Mouse (Mus musculus) forebrain, embryonic 12.5 days (tissue): ENCODE results near the gene Scamp5. TPM values are rescaled to one million over a fixed set of nuclear protein-coding genes. Genes with fewer than 3 reads are reported as not detected.
A peak's percentile ranks its signal among the peaks of the same experiment; 100 is the strongest.

Source experiments
- ATAC-seq: fragments of 200-750 bp; cut with Nextera tagmentation; 2 replicates; pipeline ENCODE4 v1.8.0; 2017; ENCODE audit warnings: moderate TSS enrichment; ENCODE audit not compliant: low FRiP score
- H3K27ac ChIP-seq: fragments of 300-500 bp; sonication (generic); 2 replicates; pipeline ENCODE4 v1.5.1; 2016; ENCODE audit warnings: mild to moderate bottlenecking
- H3K27me3 ChIP-seq: fragments of 300-500 bp; sonication (generic); 2 replicates; pipeline ENCODE4 v1.6.1; 2016; ENCODE audit warnings: mild to moderate bottlenecking
- H3K36me3 ChIP-seq: fragments of 300-500 bp; sonication (generic); replicated peaks from 2 replicates; pipeline ENCODE4 v1.6.1; 2016; ENCODE audit warnings: mild to moderate bottlenecking
- H3K4me1 ChIP-seq: fragments of 300-500 bp; sonication (generic); 2 replicates; pipeline ENCODE4 v1.6.1; 2016
- H3K4me2 ChIP-seq: fragments of 300-500 bp; sonication (generic); 2 replicates; pipeline ENCODE4 v1.6.1; 2016; ENCODE audit warnings: mild to moderate bottlenecking, moderate library complexity
- H3K4me3 ChIP-seq: fragments of 300-500 bp; sonication (generic); replicated peaks from 2 replicates; pipeline ENCODE4 v1.5.1; 2016; ENCODE audit warnings: mild to moderate bottlenecking
- H3K9ac ChIP-seq: fragments of 300-500 bp; sonication (generic); 2 replicates; pipeline ENCODE4 v1.6.1; 2016; ENCODE audit warnings: mild to moderate bottlenecking
- H3K9me3 ChIP-seq: fragments of 300-500 bp; sonication (generic); 2 replicates; pipeline ENCODE4 v1.6.1; 2016
- WGBS: fragments of 180-500 bp; shearing (Covaris S2); methylation state at CpG from one replicate; pipeline ENCODE4 v1.1.7; 2016; 5-methylcytosine and 5-hydroxymethylcytosine counted together
- polyA plus RNA-seq: library from polyadenylated mRNA; unstranded; fragments of >200 nt; fragmentation: Nextera tagmentation; extraction: Ambion mirVana; gene quantifications from 2 replicates; pipeline ENCODE4 v1.2.1, GENCODE M21; 2016

Scamp5 gene
- polyA plus RNA-seq, 1 experiment from 2014 or later = 41.5 TPM

DNA sequence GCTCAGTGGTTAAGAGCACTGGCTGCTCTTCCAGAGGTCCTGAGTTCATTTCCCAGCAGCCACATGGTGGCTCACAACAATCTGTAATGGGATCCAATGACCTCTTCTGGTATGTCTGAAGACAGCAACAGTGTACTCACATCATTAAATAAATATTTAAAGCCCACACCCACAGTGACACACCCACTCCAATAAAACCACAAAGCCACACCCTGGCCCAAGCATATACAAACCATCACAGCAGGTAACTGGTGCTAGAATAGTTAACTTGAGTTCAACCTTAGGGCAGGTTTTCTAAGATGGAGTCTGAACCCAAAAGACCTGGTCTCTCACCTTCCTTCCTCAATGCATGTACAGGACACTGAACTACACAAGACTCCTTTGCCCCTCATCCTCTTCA lies 27.1 kb upstream of the Scamp5 start:
- H3K9ac ChIP-seq = no peak overlapping the region
- no peak overlapping the region for H3K4me3 ChIP-seq
- no peaks in the 10 kb centered on the region for H3K9me3 ChIP-seq
- H3K4me1 ChIP-seq = no peaks in the 10 kb centered on the region; the same call in none of the 2 replicates
- peaks cover 22% of the 10 kb centered on the region for H3K27me3 ChIP-seq
- no peak overlapping the region for H3K4me2 ChIP-seq
- H3K27ac ChIP-seq = no peak overlapping the region
- H3K36me3 ChIP-seq = no peaks in the 10 kb centered on the region
- ATAC-seq = no peak

DNA sequence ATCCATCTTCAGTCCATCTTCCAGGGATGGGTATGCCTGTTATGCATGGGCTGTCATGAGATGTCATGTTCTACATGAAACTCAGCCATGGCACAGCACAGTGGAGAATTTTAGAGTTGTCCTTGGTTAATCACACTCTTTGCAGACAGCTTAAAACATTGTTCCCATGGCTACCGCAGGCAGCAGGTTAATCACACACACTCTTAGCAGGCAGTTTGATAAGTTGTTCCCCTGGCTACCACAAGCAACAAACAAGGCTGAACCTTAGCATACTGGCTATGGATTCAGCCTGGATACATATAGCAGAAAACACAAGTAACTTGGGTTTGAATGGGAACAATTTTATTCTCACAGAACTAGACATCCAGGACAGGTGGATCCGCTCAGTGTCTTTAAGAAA lies 25.7 kb upstream of the Scamp5 start:
- Histone ChIP-seq H3K4me2 (no peak overlapping the region), H3K9me3 (no peaks in the 10 kb centered on the region), H3K9ac (no peak overlapping the region), H3K27ac (no peak overlapping the region), H3K4me1 (no peaks in the 10 kb centered on the region; the same call in 1 of the 2 replicates), H3K4me3 (no peak overlapping the region), H3K36me3 (no peaks in the 10 kb centered on the region), H3K27me3 (peaks cover 11% of the 10 kb centered on the region)
- ATAC-seq = no peak
- 94% methylated on average over 2 of the region's 2 CpGs for WGBS

GRCm38 (mm10) chr9:57487807-57488206 lies 19.9 kb upstream of the Scamp5 start:
- no peak overlapping the region for H3K4me2 ChIP-seq
- ATAC-seq = no peak
- WGBS = 76% methylated on average over 7 of the region's 7 CpGs

GRCm38 (mm10) chr9:57485774-57486173 lies 17.9 kb upstream of the Scamp5 start:
- WGBS = 14% methylated on average over 7 of the region's 7 CpGs
- no peaks in the 10 kb centered on the region for H3K36me3 ChIP-seq
- no peak for ATAC-seq
- H3K27me3 ChIP-seq = peaks cover 12% of the 10 kb centered on the region
- no peak overlapping the region for H3K9ac ChIP-seq
- H3K27ac ChIP-seq = no peak overlapping the region
- no peak overlapping the region for H3K4me2 ChIP-seq
- no peak overlapping the region for H3K4me3 ChIP-seq
- no peaks in the 10 kb centered on the region for H3K9me3 ChIP-seq
- peaks cover 3% of the 10 kb centered on the region; the same call in 1 of the 2 replicates for H3K4me1 ChIP-seq

More at GRCm38 (mm10) chr9:57487807-57488206, 19.9 kb upstream of the Scamp5 start:
- peaks cover 12% of the 10 kb centered on the region for H3K27me3 ChIP-seq
- peaks cover 3% of the 10 kb centered on the region; the same call in 1 of the 2 replicates for H3K4me1 ChIP-seq
- no peak overlapping the region for H3K9ac ChIP-seq
- no peaks in the 10 kb centered on the region for H3K36me3 ChIP-seq
- H3K4me3 ChIP-seq = no peak overlapping the region
- no peak overlapping the region for H3K27ac ChIP-seq
- no peaks in the 10 kb centered on the region for H3K9me3 ChIP-seq

DNA sequence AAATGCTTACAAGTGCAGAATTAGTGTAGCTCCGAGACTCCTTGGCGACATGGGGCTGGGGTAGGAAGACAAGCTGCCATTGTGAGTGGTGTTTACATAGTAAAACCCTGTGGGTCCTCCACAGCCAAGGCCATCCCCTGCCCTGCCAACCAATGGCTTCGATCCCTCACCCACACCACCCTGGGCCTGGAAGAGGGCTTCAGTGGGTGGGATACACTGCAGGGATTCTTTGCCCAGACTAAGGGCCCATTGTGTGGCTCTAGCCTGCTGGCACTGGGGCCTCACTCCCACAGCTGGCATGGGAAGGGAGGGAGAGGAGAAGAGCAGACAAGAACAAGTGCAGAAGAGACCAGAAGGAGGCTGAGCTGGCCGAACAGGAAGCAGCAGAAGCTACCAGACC lies 1.1 kb upstream of the Scamp5 start:
- WGBS = 72% methylated on average over 4 of the region's 4 CpGs
- ATAC-seq = no peak
- no peaks in the 10 kb centered on the region for H3K27me3 ChIP-seq
- no peak overlapping the region for H3K9ac ChIP-seq
- H3K36me3 ChIP-seq = no peaks in the 10 kb centered on the region
- no peak overlapping the region for H3K4me3 ChIP-seq
- 0 out of 2 replicates have a peak overlapping the region, but pooled peaks have one; percentile 13 for H3K4me2 ChIP-seq
- peaks cover 28% of the 10 kb centered on the region for H3K4me1 ChIP-seq
- no peak overlapping the region for H3K27ac ChIP-seq
- H3K9me3 ChIP-seq = no peaks in the 10 kb centered on the region

- peak overlapping the region; percentile 84 for H3K4me2 ChIP-seq
- H3K9ac ChIP-seq = peak overlapping the region; percentile 65
- peaks cover 28% of the 10 kb centered on the region for H3K4me1 ChIP-seq
- under 1% methylated on average over 18 of the region's 18 CpGs for WGBS
- peak overlapping the region; percentile 84 for H3K27ac ChIP-seq
- H3K4me3 ChIP-seq = peak overlapping the region; percentile 72
- H3K36me3 ChIP-seq = no peaks in the 10 kb centered on the region
- peak; percentile 72 for ATAC-seq
- no peaks in the 10 kb centered on the region for H3K9me3 ChIP-seq
- H3K27me3 ChIP-seq = no peaks in the 10 kb centered on the region
Observed at GRCm38 (mm10) chr9:57467271-57467771, 539 bp downstream of the Scamp5 start.

- H3K36me3 ChIP-seq = no peaks in the 10 kb centered on the region
- WGBS = 72% methylated on average over 3 of the region's 3 CpGs
- no peak overlapping the region for H3K4me3 ChIP-seq
- H3K9ac ChIP-seq = no peak overlapping the region
- no peak for ATAC-seq
- no peak overlapping the region for H3K27ac ChIP-seq
- H3K9me3 ChIP-seq = no peaks in the 10 kb centered on the region
- H3K27me3 ChIP-seq = no peaks in the 10 kb centered on the region
- H3K4me2 ChIP-seq = peak overlapping the region; percentile 84; the same call in 1 of the 2 replicates
- peaks cover 28% of the 10 kb centered on the region for H3K4me1 ChIP-seq
Observed at GRCm38 (mm10) chr9:57466101-57466500, 1.8 kb downstream of the Scamp5 start.

DNA sequence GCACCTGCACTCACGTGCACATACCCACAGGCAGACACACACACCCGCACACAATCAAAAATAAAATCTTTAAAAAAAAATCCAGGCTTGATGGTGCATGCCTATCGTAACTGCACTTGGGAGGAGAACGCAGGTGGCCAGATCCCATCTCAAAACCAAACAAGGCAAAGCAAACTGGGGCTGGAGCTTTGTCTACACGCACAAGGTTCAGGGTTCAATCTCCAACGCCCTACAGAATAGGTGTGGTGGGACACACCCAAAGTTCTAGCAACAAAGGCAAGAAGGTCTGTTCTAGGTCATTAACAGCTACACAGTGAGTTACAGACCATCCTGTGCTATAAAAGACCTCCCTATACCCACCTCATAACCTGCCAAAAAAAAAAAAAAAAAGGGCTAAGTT lies 5.0 kb downstream of the Scamp5 start:
- Histone ChIP-seq H3K9me3 (no peaks in the 10 kb centered on the region), H3K4me1 (peaks cover 24% of the 10 kb centered on the region), H3K36me3 (no peaks in the 10 kb centered on the region), H3K27me3 (no peaks in the 10 kb centered on the region), H3K4me3 (no peak overlapping the region), H3K4me2 (no peak overlapping the region), H3K9ac (no peak overlapping the region), H3K27ac (no peak overlapping the region)
- 88% methylated on average over 6 of the region's 6 CpGs for WGBS
- ATAC-seq = no peak

DNA sequence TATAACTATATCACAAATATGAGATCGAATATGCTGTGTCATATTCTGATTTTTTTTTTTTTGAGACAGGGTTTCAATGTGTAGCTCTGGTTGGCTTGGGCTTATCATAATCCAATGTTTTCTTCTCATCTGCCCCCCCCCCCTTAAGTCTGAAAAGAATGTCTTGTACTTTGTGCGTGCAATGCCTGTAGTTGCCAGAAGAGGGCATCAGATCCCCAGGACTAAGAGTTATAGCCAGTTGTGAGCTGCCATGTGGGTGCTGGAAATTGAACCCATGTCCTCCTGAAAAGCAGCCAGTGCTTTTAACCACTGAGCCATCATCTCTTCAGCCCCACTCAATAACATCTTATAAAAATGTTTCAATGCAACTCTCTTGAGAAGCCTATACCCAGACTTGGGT lies 8.2 kb downstream of the Scamp5 start:
- H3K4me2 ChIP-seq = no peak overlapping the region
- no peak for ATAC-seq
- H3K36me3 ChIP-seq = no peaks in the 10 kb centered on the region
- H3K27ac ChIP-seq = no peak overlapping the region
- H3K4me3 ChIP-seq = no peak overlapping the region
- WGBS = 92% methylated on average over 2 of the region's 2 CpGs
- no peaks in the 10 kb centered on the region for H3K27me3 ChIP-seq
- H3K9ac ChIP-seq = no peak overlapping the region
- H3K4me1 ChIP-seq = no peaks in the 10 kb centered on the region
- H3K9me3 ChIP-seq = no peaks in the 10 kb centered on the region

DNA sequence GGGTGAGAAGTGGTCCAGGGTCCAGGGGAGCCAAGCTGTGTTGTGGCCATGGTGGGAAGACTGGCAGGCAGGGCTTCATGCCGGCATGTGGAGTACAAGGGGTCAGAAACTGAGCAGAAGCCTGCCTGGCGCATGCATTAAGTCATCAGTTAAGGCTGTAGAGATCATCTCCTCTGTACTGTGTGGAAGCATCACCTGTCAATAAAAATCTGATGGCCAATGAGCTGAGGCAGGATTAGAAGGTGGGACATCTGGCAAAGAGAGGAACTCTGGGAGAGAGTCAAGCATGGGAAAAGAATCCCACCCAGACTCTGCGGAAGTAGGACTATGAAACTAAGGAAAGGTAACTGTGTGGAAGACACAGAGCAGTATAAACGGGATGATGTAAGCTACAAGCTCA lies 14.3 kb downstream of the Scamp5 start:
- Histone ChIP-seq H3K36me3 (peaks cover 21% of the 10 kb centered on the region), H3K4me2 (no peak overlapping the region), H3K4me1 (no peaks in the 10 kb centered on the region), H3K4me3 (no peak overlapping the region), H3K9me3 (no peaks in the 10 kb centered on the region), H3K9ac (no peak overlapping the region), H3K27me3 (no peaks in the 10 kb centered on the region), H3K27ac (no peak overlapping the region)
- no peak for ATAC-seq
- WGBS = 87% methylated on average over 4 of the region's 4 CpGs

- no peaks in the 10 kb centered on the region for H3K4me1 ChIP-seq
- no peaks in the 10 kb centered on the region for H3K9me3 ChIP-seq
- H3K4me3 ChIP-seq = no peak overlapping the region
- H3K36me3 ChIP-seq = peaks cover 21% of the 10 kb centered on the region
- no peaks in the 10 kb centered on the region for H3K27me3 ChIP-seq
- H3K27ac ChIP-seq = no peak overlapping the region
- 88% methylated on average over 8 of the region's 8 CpGs for WGBS
- H3K4me2 ChIP-seq = no peak overlapping the region
- no peak for ATAC-seq
- H3K9ac ChIP-seq = no peak overlapping the region
Observed at GRCm38 (mm10) chr9:57452624-57453462, 15.0 kb downstream of the Scamp5 start.

- no peak for ATAC-seq
- Histone ChIP-seq H3K9ac (no peak overlapping the region), H3K4me1 (0 out of 2 replicates have a peak, but pooled peaks cover 2% of the 10 kb centered on the region), H3K9me3 (no peaks in the 10 kb centered on the region), H3K36me3 (peaks cover 48% of the 10 kb centered on the region), H3K27ac (no peak overlapping the region), H3K4me3 (no peak overlapping the region), H3K4me2 (no peak overlapping the region), H3K27me3 (no peaks in the 10 kb centered on the region)
- WGBS = 75% methylated on average over 1 of the region's 1 CpGs
Observed at GRCm38 (mm10) chr9:57449715-57450114, 18.1 kb downstream of the Scamp5 start.

- no peak overlapping the region for H3K4me2 ChIP-seq
- H3K36me3 ChIP-seq = peaks cover 26% of the 10 kb centered on the region
- H3K4me1 ChIP-seq = peaks cover 5% of the 10 kb centered on the region
- H3K9me3 ChIP-seq = no peaks in the 10 kb centered on the region
- no peak overlapping the region for H3K27ac ChIP-seq
- H3K9ac ChIP-seq = no peak overlapping the region
- no peak overlapping the region for H3K4me3 ChIP-seq
- WGBS = 86% methylated on average over 1 of the region's 1 CpGs
- no peak for ATAC-seq
- H3K27me3 ChIP-seq = no peaks in the 10 kb centered on the region
Observed at GRCm38 (mm10) chr9:57440620-57441019, 27.2 kb downstream of the Scamp5 start.
